Mouse (Mus musculus): ENCODE data around the gene Prkce. TPM values are rescaled to one million over a fixed set of nuclear protein-coding genes. Genes with fewer than 3 reads are reported as not detected.

Prkce gene
- polyA plus RNA-seq, 1 experiment from 2014 or later, result 48.0 TPM

DNA sequence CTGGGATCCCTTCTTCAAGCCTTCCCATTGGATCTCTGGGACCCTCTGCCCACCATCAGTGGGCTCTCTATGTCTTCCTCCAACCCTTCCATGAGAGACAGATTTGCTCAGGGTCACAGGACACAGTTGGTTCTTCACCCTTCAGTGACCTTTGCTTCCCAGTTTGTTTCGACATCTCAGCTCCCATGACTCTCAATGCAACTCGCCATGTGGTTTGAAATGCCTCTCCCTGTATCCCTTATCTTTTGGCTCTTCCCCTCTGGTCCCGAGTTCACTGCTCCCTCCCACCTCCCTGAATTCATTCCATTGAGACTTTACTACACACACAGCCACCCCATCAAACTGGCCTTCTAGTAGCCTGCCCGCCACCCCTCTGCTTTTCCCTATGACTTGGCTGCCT is 509.3 kb downstream of the Prkce start:
- Histone ChIP-seq H3K4me3 (replicated peaks) (no peak overlapping the region), H3K27me3 (replicated peaks) (no peaks in the 10 kb centered on the region), H3K9me3 (replicated peaks) (no peaks in the 10 kb centered on the region), H3K4me2 (no peak overlapping the region), H3K27ac (replicated peaks) (no peak overlapping the region), H3K4me1 (no peaks in the 10 kb centered on the region), H3K9ac (replicated peaks) (no peak overlapping the region), H3K36me3 (no peaks in the 10 kb centered on the region)
- ATAC-seq (ENCODE audit: low FRiP score), result no peak
- 84% methylated on average over 4 of the region's 4 CpGs for WGBS

GRCm38 (mm10) chr17:86685263-86685662 is 517.7 kb downstream of the Prkce start:
- no peak overlapping the region for H3K4me3 ChIP-seq (replicated peaks)
- H3K4me1 ChIP-seq, result no peaks in the 10 kb centered on the region
- H3K4me2 ChIP-seq, result no peak overlapping the region
- H3K36me3 ChIP-seq, result no peaks in the 10 kb centered on the region
- no peak overlapping the region for H3K27ac ChIP-seq (replicated peaks)
- H3K9ac ChIP-seq (replicated peaks), result no peak overlapping the region
- 89% methylated on average over 4 of the region's 4 CpGs for WGBS
- no peaks in the 10 kb centered on the region for H3K27me3 ChIP-seq (replicated peaks)
- H3K9me3 ChIP-seq (replicated peaks), result no peaks in the 10 kb centered on the region
- ATAC-seq (ENCODE audit: low FRiP score), result no peak

DNA sequence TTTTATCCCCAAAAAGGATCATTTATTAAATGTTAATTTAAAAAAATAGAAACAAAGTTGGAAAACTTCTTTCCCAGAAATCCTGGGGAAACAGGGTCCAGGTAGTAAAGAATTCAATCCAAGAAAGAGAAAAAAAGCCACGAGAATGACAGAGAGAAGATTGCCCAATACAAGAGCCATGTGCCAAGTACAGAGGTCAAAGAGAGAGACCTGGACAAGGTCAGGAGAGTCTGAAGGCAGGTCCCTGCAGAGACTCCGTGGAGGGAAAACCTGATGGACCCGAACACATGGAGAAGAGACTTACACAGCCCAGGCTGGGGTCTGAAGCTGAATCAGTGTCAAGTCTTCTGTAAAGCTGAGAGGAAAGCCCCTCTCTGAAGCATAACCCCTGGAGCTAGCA is 519.4 kb downstream of the Prkce start:
- no peak overlapping the region for H3K4me2 ChIP-seq
- no peaks in the 10 kb centered on the region for H3K4me1 ChIP-seq
- H3K27me3 ChIP-seq (replicated peaks), result no peaks in the 10 kb centered on the region
- H3K9ac ChIP-seq (replicated peaks), result no peak overlapping the region
- WGBS, result 84% methylated on average over 3 of the region's 3 CpGs
- no peaks in the 10 kb centered on the region for H3K9me3 ChIP-seq (replicated peaks)
- no peak for ATAC-seq (ENCODE audit: low FRiP score)
- H3K36me3 ChIP-seq, result no peaks in the 10 kb centered on the region
- H3K4me3 ChIP-seq (replicated peaks), result no peak overlapping the region
- no peak overlapping the region for H3K27ac ChIP-seq (replicated peaks)

GRCm38 (mm10) chr17:86690871-86691390 is 523.3 kb downstream of the Prkce start:
- no peak overlapping the region for H3K4me2 ChIP-seq
- H3K27me3 ChIP-seq (replicated peaks), result no peaks in the 10 kb centered on the region
- H3K4me3 ChIP-seq (replicated peaks), result no peak overlapping the region
- ATAC-seq (ENCODE audit: low FRiP score), result no peak
- H3K9me3 ChIP-seq (replicated peaks), result no peaks in the 10 kb centered on the region
- no peaks in the 10 kb centered on the region for H3K36me3 ChIP-seq
- no peak overlapping the region for H3K9ac ChIP-seq (replicated peaks)
- H3K27ac ChIP-seq (replicated peaks), result no peak overlapping the region
- H3K4me1 ChIP-seq, result no peaks in the 10 kb centered on the region
- 97% methylated on average over 2 of the region's 2 CpGs for WGBS

DNA sequence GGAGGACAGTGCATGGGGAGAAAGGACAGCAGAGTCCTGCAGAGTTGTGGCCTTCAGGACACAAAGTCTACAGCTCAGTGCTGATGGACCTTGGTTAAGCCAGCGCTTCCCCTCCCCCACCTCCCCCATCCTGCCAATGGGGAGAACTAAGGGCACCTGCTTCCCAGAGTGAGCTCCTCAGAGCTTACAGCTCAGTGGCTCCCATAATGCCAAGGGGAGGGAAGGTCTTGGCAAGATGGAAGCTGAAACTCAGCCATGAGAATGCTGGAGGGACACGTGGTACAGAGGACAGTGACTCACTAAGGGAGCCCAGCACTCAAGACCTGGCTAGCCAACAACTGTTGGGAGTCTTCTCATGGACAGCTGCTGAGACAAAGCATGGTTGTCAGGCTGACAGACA is 530.2 kb downstream of the Prkce start:
- no peak for ATAC-seq (ENCODE audit: low FRiP score)
- no peaks in the 10 kb centered on the region for H3K9me3 ChIP-seq (replicated peaks)
- H3K27ac ChIP-seq (replicated peaks), result no peak overlapping the region
- H3K9ac ChIP-seq (replicated peaks), result no peak overlapping the region
- no peaks in the 10 kb centered on the region for H3K4me1 ChIP-seq
- no peak overlapping the region for H3K4me3 ChIP-seq (replicated peaks)
- WGBS, result 95% methylated on average over 2 of the region's 2 CpGs
- no peaks in the 10 kb centered on the region for H3K27me3 ChIP-seq (replicated peaks)
- no peaks in the 10 kb centered on the region for H3K36me3 ChIP-seq
- no peak overlapping the region for H3K4me2 ChIP-seq

DNA sequence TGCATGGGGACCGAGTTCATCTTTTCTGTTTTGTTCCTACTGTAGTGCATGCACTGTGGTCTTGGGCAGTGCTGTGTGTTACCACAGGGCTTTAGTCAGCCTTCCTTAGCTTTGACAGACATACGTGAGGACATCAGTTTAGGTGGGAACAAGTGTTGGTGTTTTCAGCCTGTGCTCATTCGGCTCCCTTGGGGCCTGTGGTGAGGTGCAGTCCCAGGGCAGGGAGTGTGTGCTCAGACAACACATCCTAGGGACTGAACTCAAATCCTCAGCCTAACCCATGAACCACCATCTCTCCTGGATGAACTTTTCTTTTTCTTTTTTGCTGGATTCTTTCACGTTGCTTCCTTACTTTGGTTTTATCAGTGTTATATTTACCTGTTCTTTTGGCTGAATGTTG is 535.8 kb downstream of the Prkce start:
- no peaks in the 10 kb centered on the region for H3K9me3 ChIP-seq (replicated peaks)

DNA sequence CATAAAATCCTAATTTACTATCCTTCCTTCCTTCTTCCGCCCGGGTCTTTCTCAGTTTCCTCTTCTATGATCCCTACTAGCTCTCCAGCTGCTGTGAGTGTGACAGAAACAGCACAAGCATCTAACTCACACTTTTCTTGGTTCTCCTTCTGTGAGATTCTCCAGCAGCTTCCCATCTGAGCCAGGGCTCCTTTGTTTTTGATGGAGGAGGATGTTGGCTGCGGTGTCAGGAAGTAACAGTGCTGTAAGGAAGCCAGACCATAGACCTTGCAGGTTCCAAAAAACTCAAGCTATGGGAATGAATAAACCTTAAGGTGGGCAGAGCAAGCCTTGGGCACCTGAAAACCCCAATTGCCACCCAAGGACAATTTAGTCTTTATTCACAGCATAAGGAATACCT is 537.7 kb downstream of the Prkce start:
- no peak overlapping the region for H3K4me3 ChIP-seq (replicated peaks)
- no peak overlapping the region for H3K27ac ChIP-seq (replicated peaks)
- H3K9ac ChIP-seq (replicated peaks), result no peak overlapping the region
- no peak for ATAC-seq (ENCODE audit: low FRiP score)
- no peaks in the 10 kb centered on the region for H3K9me3 ChIP-seq (replicated peaks)
- no peak overlapping the region for H3K4me2 ChIP-seq
- no peaks in the 10 kb centered on the region for H3K4me1 ChIP-seq
- WGBS, result 88% methylated on average over 3 of the region's 3 CpGs
- H3K36me3 ChIP-seq, result no peaks in the 10 kb centered on the region
- H3K27me3 ChIP-seq (replicated peaks), result no peaks in the 10 kb centered on the region

More for the DNA sequence above, 535.8 kb downstream of the Prkce start:
- 86% methylated on average over 4 of the region's 4 CpGs for WGBS
- H3K4me2 ChIP-seq, result no peak overlapping the region
- H3K4me1 ChIP-seq, result no peaks in the 10 kb centered on the region
- no peaks in the 10 kb centered on the region for H3K27me3 ChIP-seq (replicated peaks)
- no peak overlapping the region for H3K27ac ChIP-seq (replicated peaks)
- H3K9ac ChIP-seq (replicated peaks), result no peak overlapping the region
- ATAC-seq (ENCODE audit: low FRiP score), result no peak
- no peak overlapping the region for H3K4me3 ChIP-seq (replicated peaks)
- H3K36me3 ChIP-seq, result no peaks in the 10 kb centered on the region

DNA sequence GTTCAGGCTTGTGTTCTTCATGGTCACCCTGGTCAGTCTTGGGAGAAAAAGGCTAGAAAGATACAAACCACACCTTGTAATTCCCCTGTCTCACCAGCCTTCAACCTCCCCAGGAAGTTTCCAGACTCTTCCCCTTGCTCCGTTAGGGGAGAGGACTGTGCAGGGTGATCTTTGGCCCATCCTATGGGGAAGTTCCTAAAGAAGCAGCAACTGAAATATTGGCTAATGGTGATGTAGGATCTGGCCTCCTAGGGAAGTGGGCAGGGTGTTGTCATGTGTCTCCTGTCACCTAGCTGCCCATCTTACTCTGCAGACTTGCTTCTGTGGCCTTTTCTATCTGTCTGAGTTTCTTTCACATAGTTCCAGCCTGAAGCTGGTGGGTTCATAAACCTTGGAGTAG is 538.9 kb downstream of the Prkce start:
- H3K9me3 ChIP-seq (replicated peaks), result no peaks in the 10 kb centered on the region
- H3K9ac ChIP-seq (replicated peaks), result no peak overlapping the region
- 92% methylated on average over 1 of the region's 1 CpGs for WGBS
- no peak overlapping the region for H3K27ac ChIP-seq (replicated peaks)
- no peaks in the 10 kb centered on the region for H3K27me3 ChIP-seq (replicated peaks)
- no peaks in the 10 kb centered on the region for H3K36me3 ChIP-seq
- no peak overlapping the region for H3K4me3 ChIP-seq (replicated peaks)
- no peak for ATAC-seq (ENCODE audit: low FRiP score)
- no peak overlapping the region for H3K4me2 ChIP-seq
- no peaks in the 10 kb centered on the region for H3K4me1 ChIP-seq

Other genes starting within 250 kb of the Prkce start
- gene Srbd1, start 22.6 kb upstream of the Prkce start, polyA plus RNA-seq (2015; fragmentation: Nextera tagmentation; extraction: Ambion mirVana), result 13.9 and 14.7 TPM in 2 replicates